In the genomic region with DNA sequence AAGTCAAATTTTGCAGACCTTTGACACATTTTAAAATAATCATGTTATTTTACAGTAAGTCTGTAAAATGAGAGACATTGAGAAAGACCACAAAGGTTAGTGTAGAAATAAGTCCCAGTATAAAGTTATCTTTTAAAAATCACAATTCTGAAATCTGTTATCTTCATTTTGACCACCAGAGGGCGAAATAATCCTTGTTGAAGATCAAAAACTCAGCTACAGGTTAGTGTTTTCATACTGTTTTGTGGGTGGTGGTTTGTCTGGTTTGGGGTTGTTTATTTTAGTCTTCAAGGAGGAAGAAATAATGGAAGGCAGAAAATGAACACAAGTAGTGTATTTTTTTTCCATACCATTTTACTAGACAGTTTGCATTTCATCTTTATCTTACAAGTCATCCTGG, we compare ENCODE assay signal across 9 mouse cellular contexts.
A peak's percentile ranks its signal among the peaks of the same experiment; 100 is the strongest.
DNase-seq lines count a peak whose midpoint lies in the region; ATAC-seq and TF ChIP-seq lines count a peak whose summit lies in the region.
"Had no signal": no experiment of that assay in that cellular context is flagged by ENCODE, and none has a peak within 500 bp of the region (broad histone marks: within the 10 kb centered on the region; RNA-seq: fewer than 3 reads in every experiment).

No protein-coding gene starts in this region.

- no peaks in the 10 kb centered on the region for H3K27me3 ChIP-seq in hindbrain, embryonic 14.5 days (ENCODE audit: control insufficient read depth, insufficient read depth, low read length)
- H3K27me3 ChIP-seq in hindbrain, embryonic 10.5 days (ENCODE audit: insufficient read depth, poor library complexity, severe bottlenecking), result no peaks in the 10 kb centered on the region
- H3K27me3 ChIP-seq in thymus, adult 2 months (ENCODE audit: control insufficient read depth, insufficient read depth, low read length), result no peaks in the 10 kb centered on the region
- H3K27me3 ChIP-seq: liver, embryonic 13.5 days had no signal

- no peak for TF ChIP-seq POLR2A in thymus, adult 2 months (IDR thresholded peaks at IDR 0.05; ENCODE audit: control insufficient read depth, extremely low read depth, insufficient read depth, low read length, poor library complexity)

- ATAC-seq in hindbrain, embryonic 14.5 days (ENCODE audit: low FRiP score), result 0 out of 2 replicates have a peak, but pooled peaks have one; percentile 31

- H3K9ac ChIP-seq in hindbrain, embryonic 14.5 days, result no peak overlapping the region
- H3K9ac ChIP-seq: liver, embryonic 13.5 days had no signal

- peak; percentile 82 for DNase-seq in hindbrain, embryonic 14.5 days (ENCODE audit: low spot score)
- DNase-seq in hindbrain, embryonic 10.5 days (ENCODE audit: low spot score), result no peak
- DNase-seq in thymus, postnatal 14 days, result peak; percentile 21
- no peak for DNase-seq in thymus, adult 2 months
- peak; percentile 31 for DNase-seq in fibroblast of lung, adult 2 months (ENCODE audit: low read depth)
- DNase-seq in heart, adult 11 months, result no peak
- DNase-seq in heart, postnatal 25 days (ENCODE audit: low spot score), result no peak
- no peak for DNase-seq in urinary bladder, postnatal 36 days (ENCODE audit: low spot score in 2 of 2)
- DNase-seq: liver, embryonic 13.5 days had no signal

- H3K4me3 ChIP-seq in hindbrain, embryonic 14.5 days (replicated peaks; ENCODE audit: low read length), result no peak overlapping the region
- no peak overlapping the region for H3K4me3 ChIP-seq in hindbrain, embryonic 10.5 days
- no peak overlapping the region for H3K4me3 ChIP-seq in thymus, adult 2 months (ENCODE audit: control insufficient read depth, insufficient read depth, low read length)
- H3K4me3 ChIP-seq: liver, embryonic 13.5 days had no signal

- H3K4me1 ChIP-seq in hindbrain, embryonic 14.5 days (replicated peaks; ENCODE audit: control insufficient read depth, insufficient read depth, low read length), result no peaks in the 10 kb centered on the region
- no peaks in the 10 kb centered on the region for H3K4me1 ChIP-seq in hindbrain, embryonic 10.5 days (replicated peaks)
- no peaks in the 10 kb centered on the region for H3K4me1 ChIP-seq in thymus, adult 2 months (replicated peaks; ENCODE audit: control insufficient read depth, insufficient read depth, low read length)
- H3K4me1 ChIP-seq: liver, embryonic 13.5 days had no signal

- no peak for TF ChIP-seq CTCF in thymus, adult 2 months (IDR thresholded peaks at IDR 0.05; ENCODE audit: borderline replicate concordance, control insufficient read depth, extremely low read depth, insufficient read depth, low read length, poor library complexity)

- H3K36me3 ChIP-seq in hindbrain, embryonic 14.5 days (replicated peaks; ENCODE audit: control insufficient read depth, insufficient read depth), result no peaks in the 10 kb centered on the region
- no peaks in the 10 kb centered on the region for H3K36me3 ChIP-seq in hindbrain, embryonic 10.5 days
- no peaks in the 10 kb centered on the region for H3K36me3 ChIP-seq in thymus, adult 2 months (ENCODE audit: control insufficient read depth, insufficient read depth, low read length)
- H3K36me3 ChIP-seq: liver, embryonic 13.5 days had no signal

- intact Hi-C loops in heart, postnatal 25 days (cut with DNase I), result loop anchor here (2.0 kb wide), 1 partner anchor 191 kb away; no protein-coding TSS in a partner anchor

- WGBS in hindbrain, embryonic 14.5 days, result 0% methylated on average over 1 of the region's 1 CpGs
- 0% methylated on average over 1 of the region's 1 CpGs for WGBS in hindbrain, embryonic 10.5 days
- 0% methylated on average over 1 of the region's 1 CpGs for WGBS in thymus, adult 2 months

- no peak overlapping the region for H3K27ac ChIP-seq in hindbrain, embryonic 14.5 days
- H3K27ac ChIP-seq in hindbrain, embryonic 10.5 days, result no peak overlapping the region
- H3K27ac ChIP-seq in thymus, adult 2 months (ENCODE audit: control insufficient read depth, insufficient read depth, low read length), result no peak overlapping the region
- H3K27ac ChIP-seq: liver, embryonic 13.5 days had no signal

- H3K9me3 ChIP-seq in hindbrain, embryonic 14.5 days (ENCODE audit: control insufficient read depth, low read length), result no peaks in the 10 kb centered on the region
- 0 out of 2 replicates have a peak, but pooled peaks cover 2% of the 10 kb centered on the region for H3K9me3 ChIP-seq in hindbrain, embryonic 10.5 days
- H3K9me3 ChIP-seq: liver, embryonic 13.5 days had no signal

- H3K4me2 ChIP-seq in hindbrain, embryonic 14.5 days (replicated peaks), result no peak overlapping the region
- H3K4me2 ChIP-seq: liver, embryonic 13.5 days had no signal

Comparison
In these comparisons a context has a peak if more than half of its experiments do, and no peak if none do; other contexts are left out.
1. DNase-seq: peak in hindbrain, embryonic 14.5 days (single experiment), thymus, postnatal 14 days (single experiment) and fibroblast of lung, adult 2 months (single experiment); none in hindbrain, embryonic 10.5 days (single experiment), thymus, adult 2 months (single experiment), heart, adult 11 months (single experiment), heart, postnatal 25 days (single experiment) and urinary bladder, postnatal 36 days (0 of 2).